In genomic region chr10:99298328-99299295, GRCm38 (mm10) we compare ENCODE assay signal across 9 mouse cellular contexts. TPM values are rescaled to one million over a fixed set of nuclear protein-coding genes. Genes with fewer than 3 reads are reported as not detected.
DNase-seq lines count a peak whose midpoint lies in the region; ATAC-seq lines count a peak whose summit lies in the region.
"Had no signal": no experiment of that assay in that cellular context is flagged by ENCODE, and none has a peak within 500 bp of the region (broad histone marks: within the 10 kb centered on the region; RNA-seq: fewer than 3 reads in every experiment).

No protein-coding gene starts in this region.

- no peak overlapping the region for H3K9ac ChIP-seq in forebrain, embryonic 14.5 days (ENCODE audit: low read length)
- H3K9ac ChIP-seq in midbrain, embryonic 13.5 days (replicated peaks) = no peak overlapping the region

- peak; percentile 70 for DNase-seq in embryo, embryonic 10 days (ENCODE audit: low spot score)
- DNase-seq in forebrain, embryonic 14.5 days (ENCODE audit: low spot score) = peak; percentile 57
- peak; percentile 51 for DNase-seq in kidney, postnatal 14 days
- DNase-seq in right cerebral cortex, postnatal 14 days = no peak
- DNase-seq in left cerebral cortex, postnatal 25 days (ENCODE audit: low spot score in 2 of 2) = no peak
- no peak for DNase-seq in adrenal gland, adult 18-20 months (ENCODE audit: low spot score in 2 of 2)

- ATAC-seq in forebrain, embryonic 14.5 days = peak; percentile 67; the same call in 1 of the 2 replicates
- ATAC-seq in midbrain, embryonic 13.5 days = peak; percentile 63
- no peak for ATAC-seq in activated CD4-positive, CD25-positive, alpha-beta regulatory T cell, adult 4 months

- H3K9me3 ChIP-seq in forebrain, embryonic 14.5 days (replicated peaks; ENCODE audit: control insufficient read depth, low read length) = no peaks in the 10 kb centered on the region
- H3K9me3 ChIP-seq in midbrain, embryonic 13.5 days = no peaks in the 10 kb centered on the region

- peak overlapping the region; percentile 34 for H3K4me2 ChIP-seq in forebrain, embryonic 14.5 days (ENCODE audit: low read length)
- peak overlapping the region; percentile 36 for H3K4me2 ChIP-seq in midbrain, embryonic 13.5 days (replicated peaks)

- no peaks in the 10 kb centered on the region for H3K27me3 ChIP-seq in forebrain, embryonic 14.5 days (replicated peaks; ENCODE audit: control insufficient read depth, insufficient read depth, low read length)
- H3K27me3 ChIP-seq in midbrain, embryonic 13.5 days = 0 out of 2 replicates have a peak, but pooled peaks cover 6% of the 10 kb centered on the region

- 5% methylated on average over 18 of the region's 18 CpGs for WGBS in forebrain, embryonic 14.5 days
- WGBS in midbrain, embryonic 13.5 days = 11% methylated on average over 18 of the region's 18 CpGs

- H3K36me3 ChIP-seq in forebrain, embryonic 14.5 days (ENCODE audit: control insufficient read depth, insufficient read depth, low read length) = no peaks in the 10 kb centered on the region
- no peaks in the 10 kb centered on the region for H3K36me3 ChIP-seq in midbrain, embryonic 13.5 days

- peaks cover 10% of the 10 kb centered on the region for H3K4me1 ChIP-seq in forebrain, embryonic 14.5 days (ENCODE audit: control insufficient read depth, insufficient read depth, low read length)
- H3K4me1 ChIP-seq in midbrain, embryonic 13.5 days (replicated peaks) = peaks cover 14% of the 10 kb centered on the region

- H3K4me3 ChIP-seq in forebrain, embryonic 14.5 days (ENCODE audit: low read depth, low read length) = no peak overlapping the region
- no peak overlapping the region for H3K4me3 ChIP-seq in midbrain, embryonic 13.5 days (replicated peaks)
- H3K4me3 ChIP-seq: heart, adult 2 months had no signal

- intact Hi-C loops in left cerebral cortex, postnatal 25 days (cut with DNase I) = no loop called here

- H3K27ac ChIP-seq in forebrain, embryonic 14.5 days (ENCODE audit: low read depth, low read length) = 0 out of 2 replicates have a peak overlapping the region, but pooled peaks have one; percentile 14
- H3K27ac ChIP-seq in midbrain, embryonic 13.5 days = no peak overlapping the region
- H3K27ac ChIP-seq: heart, adult 2 months had no signal

RNA-seq across cellular contexts. Expression of gene Dusp6, which starts 35.6 kb away (rescaled TPM):
- 34.1 and 40.1 TPM in 2 replicates for polyA plus RNA-seq in forebrain, embryonic 14.5 days (2014; fragmentation: Nextera tagmentation; extraction: Ambion mirVana)
- polyA plus RNA-seq in midbrain, embryonic 13.5 days (2015; fragmentation: Nextera tagmentation; extraction: Ambion mirVana) = 21.8 and 26.5 TPM in 2 replicates
- 100 to 1,000 TPM; 108 to 109 TPM for total RNA-seq in left cerebral cortex, postnatal 25 days (2021)
- 10 to 100 TPM; 26.0 to 35.2 TPM for polyA plus RNA-seq in activated CD4-positive, CD25-positive, alpha-beta regulatory T cell, adult 4 months (2017; shearing (Covaris generic))
- 100 to 1,000 TPM; 102 to 235 TPM for total RNA-seq in adrenal gland, adult 18-20 months (2021)

Comparison
In these comparisons a context has a peak if more than half of its experiments do, and no peak if none do; other contexts are left out.
1. DNase-seq: peak in embryo, embryonic 10 days (single experiment), forebrain, embryonic 14.5 days (single experiment) and kidney, postnatal 14 days (single experiment); none in right cerebral cortex, postnatal 14 days (single experiment), left cerebral cortex, postnatal 25 days (0 of 2) and adrenal gland, adult 18-20 months (0 of 2).